Mouse (Mus musculus) lung, postnatal 0 days (tissue): ENCODE data around the gene Sgk2.

Source experiments
- CTCF ChIP-seq: IDR thresholded peaks from 2 replicates; pipeline ENCODE4 v1.5.1; 2016; ENCODE audit warnings: antibody characterized with exemption, mild to moderate bottlenecking
- EP300 ChIP-seq: IDR thresholded peaks from 2 replicates; pipeline ENCODE4 v1.6.1; 2016; ENCODE audit warnings: antibody characterized with exemption, mild to moderate bottlenecking, control low read depth

- TF ChIP-seq CTCF (peak; percentile 80), EP300 (no peak)
Observed at GRCm38 (mm10) chr2:162999744-163000143, 12.6 kb downstream of the Sgk2 start.
